Mouse (Mus musculus): ENCODE results near the gene Hoxc4. TPM values are rescaled to one million over a fixed set of nuclear protein-coding genes. Genes with fewer than 3 reads are reported as not detected.

The Hoxc4 gene
- polyA plus RNA-seq, 1 experiment from 2014 or later: 1.4 TPM

DNA sequence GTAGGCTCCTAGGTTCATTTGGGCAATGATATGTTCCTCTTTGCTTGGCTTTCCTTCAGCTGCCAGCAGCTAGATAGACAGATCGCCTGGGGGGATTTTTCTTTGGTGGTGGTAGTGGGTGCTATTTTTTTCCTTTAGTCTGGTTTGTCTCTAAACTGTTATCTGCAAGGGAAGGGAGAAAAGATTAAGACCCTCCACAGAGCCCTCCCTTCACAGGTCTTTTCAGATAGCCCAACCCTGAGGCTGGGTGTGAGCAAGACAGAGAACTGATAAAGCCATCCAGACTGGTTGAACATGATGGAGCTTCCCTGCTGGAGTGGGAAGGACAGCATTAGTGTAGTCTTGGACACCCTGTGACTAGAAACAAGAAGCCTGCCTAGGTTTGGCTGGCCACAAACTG, 64.9 kb downstream of the Hoxc4 start:
- H3K4me1 ChIP-seq (replicated peaks; ENCODE audit: control insufficient read depth, insufficient read depth, low read length): peaks cover 3% of the 10 kb centered on the region; the same call in 1 of the 2 replicates

DNA sequence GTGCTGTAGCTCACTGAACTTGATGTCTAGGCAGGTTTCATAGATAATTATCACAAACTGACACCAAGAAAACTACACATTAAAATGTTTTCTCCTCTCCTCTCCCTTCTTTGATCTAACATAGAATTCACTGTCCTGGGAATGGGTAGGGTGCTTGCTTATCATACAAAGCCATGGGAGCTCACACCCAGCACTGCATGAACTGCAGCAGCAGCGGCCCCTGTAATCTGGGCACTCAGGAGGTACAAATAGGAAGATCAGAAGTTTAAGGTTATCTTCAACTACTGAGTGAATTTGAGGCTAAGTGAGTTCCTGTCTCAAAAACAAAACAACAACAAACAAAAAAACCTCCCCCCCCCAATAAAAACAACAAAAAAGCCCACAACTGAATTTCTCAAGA, 66.2 kb downstream of the Hoxc4 start:
- H3K27me3 ChIP-seq (ENCODE audit: control insufficient read depth, insufficient read depth, low read depth, low read length): peaks cover 72% of the 10 kb centered on the region
- no peak overlapping the region for H3K4me2 ChIP-seq (ENCODE audit: low read depth, low read length)

More for the DNA sequence above, 64.9 kb downstream of the Hoxc4 start:
- WGBS: 61% methylated on average over 1 of the region's 1 CpGs
- Histone ChIP-seq H3K9ac (ENCODE audit: low read length) (no peak overlapping the region), H3K4me3 (ENCODE audit: low read length) (no peak overlapping the region), H3K27me3 (ENCODE audit: control insufficient read depth, insufficient read depth, low read depth, low read length) (peaks cover 69% of the 10 kb centered on the region), H3K4me2 (ENCODE audit: low read depth, low read length) (no peak overlapping the region), H3K36me3 (ENCODE audit: control insufficient read depth, insufficient read depth, low read length) (no peaks in the 10 kb centered on the region), H3K27ac (ENCODE audit: low read length) (no peak overlapping the region), H3K9me3 (ENCODE audit: control insufficient read depth, low read length) (no peaks in the 10 kb centered on the region)
- no peak for ATAC-seq (ENCODE audit: low read depth)

DNA sequence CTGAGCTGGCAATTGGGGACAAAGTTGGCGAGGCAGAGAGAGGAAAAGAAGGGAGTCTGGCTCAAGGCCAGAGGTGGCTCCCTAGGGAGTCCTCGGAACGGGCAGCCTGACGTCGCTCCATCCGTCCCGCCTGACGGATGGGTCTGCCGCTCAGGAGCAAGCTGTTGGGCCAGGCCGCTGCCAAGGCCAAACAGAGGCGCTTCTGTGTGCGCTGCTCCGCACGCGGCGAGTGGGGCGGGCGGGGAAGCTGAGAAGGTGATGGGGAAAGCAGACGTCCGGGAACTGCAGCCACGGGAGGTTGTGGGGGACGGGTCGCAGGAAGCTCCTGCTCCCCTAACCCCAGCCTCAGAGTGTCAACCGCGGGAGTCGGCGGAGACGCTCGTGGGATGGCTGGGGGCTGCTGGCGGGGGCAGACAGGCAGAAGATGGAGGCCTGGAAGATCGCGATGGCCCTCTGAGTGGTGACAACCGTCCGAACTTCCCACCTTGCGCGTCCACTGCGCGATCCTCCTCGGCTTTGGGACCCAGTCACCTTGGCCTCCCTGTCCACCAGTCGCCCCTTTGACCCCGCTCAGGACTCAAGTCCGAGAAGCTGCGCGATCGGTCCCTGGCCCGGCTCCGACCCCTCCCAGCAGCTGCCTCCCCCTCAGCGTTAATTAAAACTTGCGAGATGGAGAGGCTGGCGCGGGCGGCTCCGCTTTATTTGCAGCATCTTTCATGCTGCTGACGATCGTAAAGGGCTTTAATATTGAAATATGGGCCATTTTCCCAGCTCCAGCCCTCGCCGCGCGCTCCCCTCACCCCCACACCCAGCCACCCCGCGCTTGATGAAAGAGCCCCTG, 67.3 kb downstream of the Hoxc4 start:
- peak; percentile 40; the same call in 1 of the 2 replicates for ATAC-seq (ENCODE audit: low read depth)
- H3K27ac ChIP-seq (ENCODE audit: low read length): no peak overlapping the region
- no peaks in the 10 kb centered on the region for H3K9me3 ChIP-seq (ENCODE audit: control insufficient read depth, low read length)
- no peaks in the 10 kb centered on the region for H3K36me3 ChIP-seq (ENCODE audit: control insufficient read depth, insufficient read depth, low read length)
- peaks cover 68% of the 10 kb centered on the region for H3K27me3 ChIP-seq (ENCODE audit: control insufficient read depth, insufficient read depth, low read depth, low read length)
- H3K9ac ChIP-seq (ENCODE audit: low read length): no peak overlapping the region
- peak overlapping the region; percentile 35; the same call in 1 of the 2 replicates for H3K4me2 ChIP-seq (ENCODE audit: low read depth, low read length)
- no peak overlapping the region for H3K4me3 ChIP-seq (ENCODE audit: low read length)
- H3K4me1 ChIP-seq (replicated peaks; ENCODE audit: control insufficient read depth, insufficient read depth, low read length): peaks cover 3% of the 10 kb centered on the region; the same call in 1 of the 2 replicates
- WGBS: 1% methylated on average over 61 of the region's 61 CpGs

More for the DNA sequence above, 66.2 kb downstream of the Hoxc4 start:
- H3K36me3 ChIP-seq (ENCODE audit: control insufficient read depth, insufficient read depth, low read length): no peaks in the 10 kb centered on the region
- WGBS: 59% methylated on average over 1 of the region's 1 CpGs
- H3K4me3 ChIP-seq (ENCODE audit: low read length): no peak overlapping the region
- H3K9me3 ChIP-seq (ENCODE audit: control insufficient read depth, low read length): no peaks in the 10 kb centered on the region
- H3K4me1 ChIP-seq (replicated peaks; ENCODE audit: control insufficient read depth, insufficient read depth, low read length): peaks cover 3% of the 10 kb centered on the region; the same call in 1 of the 2 replicates
- ATAC-seq (ENCODE audit: low read depth): no peak
- no peak overlapping the region for H3K27ac ChIP-seq (ENCODE audit: low read length)
- H3K9ac ChIP-seq (ENCODE audit: low read length): no peak overlapping the region

MicroRNA genes within 50 kb of the gene (microRNA counts, 519-probe panel; counts per million panel counts)
- microRNA mmu-miR-615-3p (not detected), microRNA mmu-miR-615-5p (not detected)

Small RNA genes within 50 kb of the gene (microRNA-seq; reads per million reads assigned to microRNA genes)
- 37.3 reads per million, percentile 38 among the genes with 10 or more reads in this experiment for gene Mir196a-2
- gene Mir615: 64.0 reads per million, percentile 45 among the genes with 10 or more reads in this experiment

Other genes with a start within 250 kb of the Hoxc4 start
- not detected in 2 replicates for gene Hoxc13, start 97.8 kb upstream of the Hoxc4 start, polyA plus RNA-seq (2015; fragmentation: Nextera tagmentation; extraction: Ambion mirVana)
- gene Hoxc12, start 82.2 kb upstream of the Hoxc4 start, polyA plus RNA-seq (2015; fragmentation: Nextera tagmentation; extraction: Ambion mirVana): not detected in 2 replicates
- not detected in 2 replicates for gene Hoxc11, start 64.5 kb upstream of the Hoxc4 start, polyA plus RNA-seq (2015; fragmentation: Nextera tagmentation; extraction: Ambion mirVana)
- 0.11 TPM in 1 of 2 replicates, not detected in the other for gene Hoxc10, start 52.1 kb upstream of the Hoxc4 start, polyA plus RNA-seq (2015; fragmentation: Nextera tagmentation; extraction: Ambion mirVana)
- gene Hoxc5, start 51.5 kb upstream of the Hoxc4 start, polyA plus RNA-seq (2015; fragmentation: Nextera tagmentation; extraction: Ambion mirVana): 0.31 TPM in 2 replicates
- not detected in 2 replicates for gene Hoxc9, start 42.5 kb upstream of the Hoxc4 start, polyA plus RNA-seq (2015; fragmentation: Nextera tagmentation; extraction: Ambion mirVana)
- 0.10 and 0.30 TPM in 2 replicates for gene Hoxc8, start 28.3 kb upstream of the Hoxc4 start, polyA plus RNA-seq (2015; fragmentation: Nextera tagmentation; extraction: Ambion mirVana)
- 0.36 TPM in 2 replicates for gene Hoxc6, start 20.7 kb upstream of the Hoxc4 start, polyA plus RNA-seq (2015; fragmentation: Nextera tagmentation; extraction: Ambion mirVana)
- gene Smug1, start 148.2 kb downstream of the Hoxc4 start, polyA plus RNA-seq (2015; fragmentation: Nextera tagmentation; extraction: Ambion mirVana): 17.4 and 20.7 TPM in 2 replicates
- gene Cbx5, start 220.9 kb downstream of the Hoxc4 start, polyA plus RNA-seq (2015; fragmentation: Nextera tagmentation; extraction: Ambion mirVana): 99.2 and 102 TPM in 2 replicates
- 728 and 785 TPM in 2 replicates for gene Hnrnpa1, start 221.5 kb downstream of the Hoxc4 start, polyA plus RNA-seq (2015; fragmentation: Nextera tagmentation; extraction: Ambion mirVana)
- gene Nfe2, start 239.5 kb downstream of the Hoxc4 start, polyA plus RNA-seq (2015; fragmentation: Nextera tagmentation; extraction: Ambion mirVana): 4.3 and 6.9 TPM in 2 replicates